Mouse (Mus musculus) splenic B cell, adult 2 months (primary cell): ENCODE data around the gene Cchcr1.
A peak's percentile ranks its signal among the peaks of the same experiment; 100 is the strongest.

Source experiments
- DNase-seq: peaks from one replicate; pipeline ENCODE4 v3.0.0-alpha.2; 2011; ENCODE audit warnings: low read depth, low spot score
- H3K27me3 ChIP-seq: 2 replicates; pipeline ENCODE4 v1.6.1; 2012; ENCODE audit warnings: mild to moderate bottlenecking, low read length, moderate library complexity, mixed read lengths; ENCODE audit not compliant: control insufficient read depth, poor library complexity, insufficient read depth, severe bottlenecking
- H3K36me3 ChIP-seq: 2 replicates; pipeline ENCODE4 v1.6.1; 2012; ENCODE audit warnings: mild to moderate bottlenecking, low read length, moderate library complexity, mixed read lengths; ENCODE audit not compliant: control insufficient read depth, poor library complexity, insufficient read depth, severe bottlenecking

The Cchcr1 gene

DNA sequence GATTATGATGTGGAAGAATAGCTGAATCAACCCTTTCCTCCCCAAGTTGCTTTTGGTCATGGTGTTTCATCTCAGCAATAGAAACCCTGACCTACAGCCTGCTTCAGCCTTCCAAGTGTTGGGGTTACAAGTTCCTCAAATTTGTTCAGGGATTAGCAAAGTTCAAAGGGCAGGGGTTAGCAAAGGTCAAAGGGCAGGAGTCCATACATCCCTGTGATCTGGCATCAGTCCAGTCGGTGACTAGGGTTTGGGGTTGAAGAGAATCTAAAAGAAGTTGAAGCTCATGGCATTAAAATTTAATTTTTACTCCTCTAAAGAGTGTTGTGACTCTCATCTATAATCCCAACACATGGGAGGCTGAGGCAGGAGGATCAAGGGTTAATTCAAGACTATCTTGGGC lies 21.6 kb downstream of the Cchcr1 start:
- H3K27me3 ChIP-seq: no peaks in the 10 kb centered on the region
- no peaks in the 10 kb centered on the region for H3K36me3 ChIP-seq
- no peak for DNase-seq

GRCm38 (mm10) chr17:35539540-35539939 lies 22.6 kb downstream of the Cchcr1 start:
- DNase-seq: no peak
- H3K27me3 ChIP-seq: no peaks in the 10 kb centered on the region
- H3K36me3 ChIP-seq: no peaks in the 10 kb centered on the region

DNA sequence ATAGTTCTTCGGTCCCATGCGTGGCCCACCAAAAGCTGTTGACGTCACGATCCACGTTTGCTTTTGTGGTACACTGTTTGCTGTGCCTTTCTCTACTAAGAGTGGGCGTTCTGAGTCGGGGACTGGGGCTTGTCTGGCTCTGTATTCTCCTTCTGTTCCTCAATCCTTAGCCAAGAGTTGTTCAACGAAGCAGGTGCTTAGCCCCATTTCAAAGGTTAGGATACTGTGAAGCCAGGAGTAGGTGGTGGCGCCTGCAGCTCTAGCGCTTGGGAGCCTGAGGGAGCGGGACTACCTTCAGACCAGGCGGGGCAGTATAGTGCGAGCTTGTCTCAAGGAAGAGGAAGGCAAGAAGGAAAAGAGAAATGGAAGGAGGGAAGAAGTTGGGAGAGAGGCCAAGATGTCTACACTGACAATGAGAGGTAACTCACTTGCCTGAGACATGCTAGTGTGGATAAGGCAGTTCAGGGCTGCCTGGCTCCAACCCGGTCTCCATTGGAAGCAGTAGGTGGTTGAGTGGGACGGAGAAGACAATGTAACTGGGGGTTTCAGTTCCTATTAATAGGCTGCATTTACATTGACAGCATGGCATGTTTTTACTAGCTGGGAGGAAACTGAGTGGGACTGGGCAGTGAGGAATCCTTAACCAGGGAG lies 26.0 kb downstream of the Cchcr1 start:
- Histone ChIP-seq H3K36me3 (no peaks in the 10 kb centered on the region), H3K27me3 (no peaks in the 10 kb centered on the region)
- DNase-seq: no peak

GRCm38 (mm10) chr17:35543412-35543861 lies 26.5 kb downstream of the Cchcr1 start:
- DNase-seq: no peak
- no peaks in the 10 kb centered on the region for H3K36me3 ChIP-seq
- no peaks in the 10 kb centered on the region for H3K27me3 ChIP-seq

- DNase-seq: peak; percentile 34
- Histone ChIP-seq H3K36me3 (no peaks in the 10 kb centered on the region), H3K27me3 (no peaks in the 10 kb centered on the region)
Measured at GRCm38 (mm10) chr17:35544001-35544400, 27.1 kb downstream of the Cchcr1 start.

- H3K36me3 ChIP-seq: no peaks in the 10 kb centered on the region
- peak; percentile 59 for DNase-seq
- H3K27me3 ChIP-seq: no peaks in the 10 kb centered on the region
Measured at GRCm38 (mm10) chr17:35544680-35545079, 27.8 kb downstream of the Cchcr1 start.

DNA sequence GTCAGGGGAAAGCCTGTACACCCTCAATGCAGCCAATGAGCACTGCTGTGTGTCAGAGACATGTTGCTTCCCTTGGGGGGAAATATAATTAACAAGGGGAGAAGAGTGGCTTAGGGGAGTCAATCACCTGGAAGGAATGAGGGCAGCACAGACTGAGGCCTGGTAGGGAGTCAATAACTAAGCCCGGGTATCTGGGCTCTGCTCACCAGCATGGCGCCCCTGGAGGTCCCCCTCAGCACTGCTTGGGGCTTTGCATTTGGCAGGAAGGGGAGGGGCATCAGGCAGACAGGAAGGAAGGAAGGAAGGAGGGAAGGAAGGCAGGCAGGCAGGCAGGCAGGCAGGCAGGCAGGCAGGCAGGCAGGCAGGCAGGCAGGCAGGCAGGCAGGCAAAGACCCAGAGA lies 30.6 kb downstream of the Cchcr1 start:
- Histone ChIP-seq H3K36me3 (no peaks in the 10 kb centered on the region), H3K27me3 (no peaks in the 10 kb centered on the region)
- no peak for DNase-seq

- Histone ChIP-seq H3K27me3 (no peaks in the 10 kb centered on the region), H3K36me3 (no peaks in the 10 kb centered on the region)
- DNase-seq: no peak
Measured at GRCm38 (mm10) chr17:35548636-35549035, 31.7 kb downstream of the Cchcr1 start.

GRCm38 (mm10) chr17:35549437-35550142 lies 32.7 kb downstream of the Cchcr1 start:
- no peaks in the 10 kb centered on the region for H3K27me3 ChIP-seq
- no peaks in the 10 kb centered on the region for H3K36me3 ChIP-seq
- DNase-seq: no peak

GRCm38 (mm10) chr17:35550143-35550494 lies 33.2 kb downstream of the Cchcr1 start:
- Histone ChIP-seq H3K36me3 (no peaks in the 10 kb centered on the region), H3K27me3 (no peaks in the 10 kb centered on the region)
- no peak for DNase-seq

- H3K36me3 ChIP-seq: no peaks in the 10 kb centered on the region
- no peak for DNase-seq
- no peaks in the 10 kb centered on the region for H3K27me3 ChIP-seq
Measured at GRCm38 (mm10) chr17:35550871-35551270, 34.0 kb downstream of the Cchcr1 start.

DNA sequence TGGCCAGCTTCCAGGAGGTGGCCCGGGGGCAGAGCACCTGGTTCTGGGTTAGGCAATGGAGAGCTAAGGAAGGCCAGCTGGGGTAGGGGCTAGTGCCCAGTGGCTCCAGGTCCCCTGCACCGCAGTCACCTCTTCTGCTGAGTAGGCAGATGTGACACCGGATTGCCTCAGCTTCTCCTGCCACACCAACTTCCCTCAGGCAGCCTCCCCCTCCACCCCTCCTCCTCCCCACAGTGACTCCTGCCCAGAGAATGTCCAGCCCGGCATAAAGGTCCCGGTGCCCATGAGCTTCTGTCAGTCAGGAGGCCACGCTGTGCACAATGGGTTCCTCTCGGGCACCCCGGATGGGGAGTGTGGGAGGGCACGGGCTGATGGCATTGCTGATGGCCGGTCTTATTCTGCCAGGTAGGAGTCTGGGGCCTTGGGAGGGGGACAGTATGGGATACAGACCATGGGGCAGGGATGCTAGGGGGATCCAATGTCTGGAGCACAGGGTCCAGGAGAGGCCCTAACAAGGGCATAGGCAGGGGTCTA lies 35.0 kb downstream of the Cchcr1 start, which contains the start of gene Cdsn:
Gene Cdsn (plus strand): TSS at position 248 of the 534 bp plus-strand sequence.
- DNase-seq: no peak
- Histone ChIP-seq H3K27me3 (no peaks in the 10 kb centered on the region), H3K36me3 (no peaks in the 10 kb centered on the region)

DNA sequence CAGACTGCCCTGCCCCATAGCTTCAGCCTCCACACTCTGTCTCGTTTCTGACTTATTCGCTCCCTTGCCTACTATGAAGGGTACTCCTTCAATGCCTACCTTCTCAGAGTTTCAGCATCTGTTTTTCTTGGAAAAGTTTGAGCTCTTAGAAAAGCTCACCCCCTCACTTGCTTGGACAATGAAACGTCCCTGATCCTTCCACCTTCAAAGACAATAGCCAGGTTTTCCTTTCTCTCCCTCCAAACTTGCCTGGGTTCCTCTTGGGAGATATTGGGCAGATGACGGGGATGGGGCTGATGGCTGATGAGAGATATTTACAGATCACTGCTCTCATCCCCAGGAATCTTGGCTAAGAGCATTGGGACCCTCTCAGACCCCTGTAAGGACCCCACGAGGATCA lies 37.4 kb downstream of the Cchcr1 start:
- no peak for DNase-seq
- no peaks in the 10 kb centered on the region for H3K27me3 ChIP-seq
- H3K36me3 ChIP-seq: no peaks in the 10 kb centered on the region

GRCm38 (mm10) chr17:35554761-35555397 lies 38.0 kb downstream of the Cchcr1 start:
- Histone ChIP-seq H3K27me3 (no peaks in the 10 kb centered on the region), H3K36me3 (no peaks in the 10 kb centered on the region)
- no peak for DNase-seq

- H3K27me3 ChIP-seq: no peaks in the 10 kb centered on the region
- H3K36me3 ChIP-seq: no peaks in the 10 kb centered on the region
- DNase-seq: no peak
Measured at GRCm38 (mm10) chr17:35556186-35556765, 39.4 kb downstream of the Cchcr1 start.
